Mouse (Mus musculus): ENCODE data around the gene Fam161a.

- TF ChIP-seq EP300 (optimal IDR thresholded peaks at IDR 0.05) (no peak), CTCF (IDR thresholded peaks at IDR 0.05; ENCODE audit: low read depth) (no peak)
These were observed 21.6 kb downstream of the Fam161a start for GRCm38 (mm10) chr11:23028957-23029356.

Measured in stomach, postnatal 0 days (tissue).